Mouse (Mus musculus): ENCODE measurements around the gene Fam234b. TPM values are rescaled to one million over a fixed set of nuclear protein-coding genes. Genes with fewer than 3 reads are reported as not detected.
A peak's percentile ranks its signal among the peaks of the same experiment; 100 is the strongest.

Gene Fam234b
- total RNA-seq, 4 experiments from 2014 or later = 26.3 to 39.8 (median 36.7) TPM

- no peak for DNase-seq
Observed at GRCm38 (mm10) chr6:135183961-135184360, 13.8 kb upstream of the Fam234b start.

- no peak for DNase-seq
Observed at GRCm38 (mm10) chr6:135187076-135187917, 10.5 kb upstream of the Fam234b start.

- no peak for DNase-seq
Observed at GRCm38 (mm10) chr6:135188629-135189028, 9.1 kb upstream of the Fam234b start.

- no peak for DNase-seq
Observed at GRCm38 (mm10) chr6:135190122-135190521, 7.7 kb upstream of the Fam234b start.

- DNase-seq = no peak
Observed at GRCm38 (mm10) chr6:135191906-135192305, 5.9 kb upstream of the Fam234b start.

- DNase-seq = peak; percentile 69
Observed at GRCm38 (mm10) chr6:135192993-135193392, 4.8 kb upstream of the Fam234b start.

GRCm38 (mm10) chr6:135193733-135194132 is 4.0 kb upstream of the Fam234b start:
- DNase-seq = no peak

GRCm38 (mm10) chr6:135194907-135195306 is 2.9 kb upstream of the Fam234b start:
- no peak for DNase-seq

- DNase-seq = no peak
Observed at GRCm38 (mm10) chr6:135196707-135197106, 1.1 kb upstream of the Fam234b start.

- no peak for DNase-seq
Observed at GRCm38 (mm10) chr6:135197446-135197845, 331 bp upstream of the Fam234b start.

GRCm38 (mm10) chr6:135198726-135199125 is 949 bp downstream of the Fam234b start:
- no peak for DNase-seq

GRCm38 (mm10) chr6:135200122-135200957 is 2.6 kb downstream of the Fam234b start:
- DNase-seq = no peak

GRCm38 (mm10) chr6:135202668-135203067 is 4.9 kb downstream of the Fam234b start:
- DNase-seq = no peak

- no peak for DNase-seq
Observed at GRCm38 (mm10) chr6:135203737-135204136, 6.0 kb downstream of the Fam234b start.

GRCm38 (mm10) chr6:135204869-135205268 is 7.1 kb downstream of the Fam234b start:
- DNase-seq = no peak

GRCm38 (mm10) chr6:135205802-135206201 is 8.0 kb downstream of the Fam234b start:
- DNase-seq = no peak

GRCm38 (mm10) chr6:135206909-135207308 is 9.1 kb downstream of the Fam234b start:
- no peak for DNase-seq

GRCm38 (mm10) chr6:135211169-135211568 is 13.4 kb downstream of the Fam234b start:
- no peak for DNase-seq

GRCm38 (mm10) chr6:135212666-135213065 is 14.9 kb downstream of the Fam234b start:
- DNase-seq = no peak

GRCm38 (mm10) chr6:135218330-135218729 is 20.6 kb downstream of the Fam234b start:
- DNase-seq = no peak

GRCm38 (mm10) chr6:135219916-135220315 is 22.1 kb downstream of the Fam234b start:
- DNase-seq = no peak

GRCm38 (mm10) chr6:135223786-135224416 is 26.1 kb downstream of the Fam234b start:
- no peak for DNase-seq

- no peak for DNase-seq
Observed at GRCm38 (mm10) chr6:135228465-135228941, 30.7 kb downstream of the Fam234b start.

Data from adrenal gland, adult 8-10 months (tissue).